Mouse (Mus musculus) v-Abl transformed pro-B cells (cell line): Measurements from ENCODE around the gene Ldlrad3.

Experiments
- in situ Hi-C, 2 experiments: fragments of 400-800 bp; cut with MboI; formaldehyde crosslinking; loops; one replicate each; pipeline ENCODE4 v1.15.1; 2025; ENCODE audit not compliant: unreplicated experiment in 2 of 2

Gene Ldlrad3

DNA sequence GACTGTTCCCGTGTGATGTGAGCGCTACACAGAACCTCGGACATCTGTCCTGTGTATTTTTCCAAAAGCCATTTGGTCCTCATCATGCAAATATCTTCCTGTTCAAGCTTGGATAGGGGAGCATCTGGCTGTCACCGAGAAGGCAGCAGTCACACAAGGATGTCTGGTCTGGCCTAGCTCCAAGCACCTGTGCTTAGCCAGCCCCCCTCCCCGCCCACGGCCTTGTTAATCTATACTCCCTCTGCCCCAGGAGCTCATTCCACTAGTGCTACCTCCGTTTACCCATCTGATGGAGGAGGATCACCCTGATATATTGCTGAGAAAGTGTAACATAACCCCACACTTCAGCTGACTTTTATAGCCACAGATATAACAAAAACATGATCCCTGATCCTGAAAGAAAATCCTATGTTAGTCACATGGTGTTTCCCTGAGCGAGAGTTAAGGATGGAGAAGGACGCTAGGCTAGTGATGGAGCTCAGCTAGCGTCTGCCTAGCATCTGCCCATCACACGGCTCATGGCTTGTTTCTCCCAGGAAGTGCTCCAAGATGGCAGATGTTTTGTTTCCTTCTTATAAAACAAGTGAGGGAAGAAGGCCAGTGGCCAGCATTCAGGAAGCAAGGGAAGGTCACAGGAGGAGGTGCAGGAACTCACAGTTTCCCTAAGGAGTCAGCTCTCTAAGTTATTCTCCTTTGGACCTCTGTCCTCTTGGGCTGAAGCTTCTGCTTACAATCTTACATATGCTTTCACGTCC lies 66.3 kb downstream of the Ldlrad3 start:
- in situ Hi-C loops, result loop anchor here in 1 of 2 experiments (10.0 kb wide), 1 partner anchor 165 kb away; no protein-coding TSS in a partner anchor

DNA sequence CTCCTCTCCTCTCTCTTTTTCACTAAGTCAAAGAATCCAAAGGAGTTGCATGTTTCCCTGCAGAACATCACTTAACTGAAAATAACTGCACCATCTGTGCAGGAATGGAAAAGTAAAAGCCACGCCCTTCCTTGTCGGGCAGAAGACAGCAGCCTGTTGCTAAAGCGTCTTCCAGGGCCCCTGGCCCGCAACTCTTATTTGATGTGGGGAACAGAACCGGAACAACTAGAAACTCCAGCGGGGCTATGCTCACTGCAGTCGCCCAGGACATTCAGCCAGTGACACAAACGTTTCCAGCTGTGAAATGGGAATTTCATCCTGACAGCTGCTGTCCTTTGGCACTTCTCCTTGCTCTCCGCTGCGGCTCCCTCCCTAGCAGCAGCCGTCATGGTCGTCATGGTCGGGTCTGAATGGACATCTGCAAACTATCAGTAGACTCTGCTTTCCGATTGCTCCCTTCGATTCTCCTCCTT lies 67.2 kb downstream of the Ldlrad3 start:
- in situ Hi-C loops, result loop anchor here in 1 of 2 experiments (10.0 kb wide), 1 partner anchor 166 kb away; no protein-coding TSS in a partner anchor

DNA sequence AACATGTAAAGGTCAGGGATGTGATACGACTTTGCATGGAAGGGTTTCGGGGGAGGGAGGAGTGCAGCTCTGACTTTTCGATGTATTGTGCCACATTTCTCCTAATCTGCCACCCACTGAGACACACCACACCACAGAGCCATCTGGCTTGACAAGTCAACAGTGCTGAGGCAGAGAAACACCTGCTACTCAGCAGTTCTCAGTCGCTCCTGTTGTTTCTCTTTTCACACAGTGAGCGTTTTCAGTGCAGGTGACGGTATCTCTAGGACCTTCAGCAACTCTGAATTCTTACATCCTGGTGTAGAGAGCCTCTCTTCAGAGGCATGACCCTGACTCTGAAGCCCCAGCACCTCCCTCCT lies 68.8 kb downstream of the Ldlrad3 start:
- in situ Hi-C loops, result loop anchor here in 1 of 2 experiments (10.0 kb wide), 1 partner anchor 167 kb away; no protein-coding TSS in a partner anchor

DNA sequence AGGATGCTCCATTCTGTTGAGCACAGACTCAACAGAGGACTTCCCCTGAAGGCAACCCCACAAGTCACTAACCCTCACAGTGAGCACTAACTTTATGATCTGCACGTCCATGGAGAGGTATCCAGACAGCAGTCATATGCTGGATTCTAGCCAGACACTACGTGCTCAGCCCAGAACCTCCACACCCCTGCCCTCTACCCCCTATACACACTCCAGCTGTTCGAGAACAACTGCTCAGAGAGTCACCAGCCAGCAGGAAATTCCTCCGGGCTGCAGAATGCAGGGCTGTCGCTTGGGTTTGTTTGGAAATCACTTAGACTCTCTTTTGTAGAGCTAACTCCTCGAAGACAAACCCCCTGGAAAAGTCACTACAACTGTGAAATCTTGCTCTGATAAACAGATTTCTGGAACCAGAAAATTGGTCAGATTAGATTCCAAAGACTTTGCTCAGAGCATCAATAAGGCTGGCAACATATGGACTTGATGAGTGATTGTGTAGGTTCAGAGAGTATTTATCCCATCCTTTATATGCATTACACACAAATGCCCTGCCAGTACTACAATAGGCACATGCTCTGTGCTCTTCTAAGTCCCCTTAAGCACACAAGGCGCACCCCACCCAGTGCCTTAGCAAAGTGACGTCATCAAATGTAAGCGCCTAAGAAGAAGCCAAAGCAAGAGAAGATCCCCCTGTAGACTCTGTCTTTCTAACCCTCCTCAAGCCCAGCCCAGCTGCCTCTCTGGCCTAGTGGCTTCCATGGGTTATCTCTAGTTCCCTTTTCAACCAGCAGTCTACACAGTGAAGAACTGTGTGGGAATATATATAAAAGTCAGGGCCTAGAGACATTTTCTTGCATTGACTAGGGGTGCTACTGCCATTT lies 69.4 kb downstream of the Ldlrad3 start:
- in situ Hi-C loops, result loop anchor here in 1 of 2 experiments (10.0 kb wide), 1 partner anchor 168 kb away; no protein-coding TSS in a partner anchor

DNA sequence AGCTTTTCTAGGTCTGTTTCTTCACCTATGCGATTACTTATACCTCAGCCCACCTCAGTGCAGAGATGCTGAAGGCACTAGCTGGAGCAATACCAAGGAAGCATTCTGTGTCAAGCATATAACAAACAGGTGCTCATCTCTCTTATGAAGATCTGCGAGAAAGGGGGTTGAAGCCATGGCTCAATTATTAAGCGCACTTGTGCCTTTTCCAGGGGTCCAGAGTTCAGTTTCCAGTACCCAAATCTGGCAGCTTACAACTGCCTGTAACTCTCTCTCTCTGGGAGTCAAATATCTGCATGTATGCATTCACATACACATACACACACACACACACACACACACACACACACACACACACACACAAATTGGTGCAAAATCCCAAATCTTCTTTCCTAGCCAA lies 72.4 kb downstream of the Ldlrad3 start:
- in situ Hi-C loops, result loop anchor here in 1 of 2 experiments (10.0 kb wide), 1 partner anchor 171 kb away; no protein-coding TSS in a partner anchor

DNA sequence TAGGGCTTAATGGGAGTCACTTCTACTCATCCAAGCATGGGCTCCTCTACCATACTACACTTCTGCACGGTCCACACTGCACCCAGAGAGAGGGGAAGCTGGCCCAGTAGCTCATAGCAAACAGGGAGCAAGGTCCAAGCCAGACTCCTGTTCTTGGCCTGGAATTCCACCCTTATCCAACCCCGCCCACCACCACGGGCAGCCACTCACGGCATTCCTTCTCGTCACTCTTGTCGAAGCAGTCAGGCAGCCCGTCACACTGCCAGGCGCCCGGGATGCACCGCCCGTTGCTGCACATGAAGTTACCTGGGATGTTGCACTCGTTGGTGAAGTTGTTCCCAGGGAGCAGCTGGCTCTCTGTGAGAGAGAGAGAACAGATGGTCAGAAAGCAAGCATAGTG lies 72.9 kb downstream of the Ldlrad3 start:
- in situ Hi-C loops, result loop anchor here in 1 of 2 experiments (10.0 kb wide), 1 partner anchor 171 kb away; no protein-coding TSS in a partner anchor

DNA sequence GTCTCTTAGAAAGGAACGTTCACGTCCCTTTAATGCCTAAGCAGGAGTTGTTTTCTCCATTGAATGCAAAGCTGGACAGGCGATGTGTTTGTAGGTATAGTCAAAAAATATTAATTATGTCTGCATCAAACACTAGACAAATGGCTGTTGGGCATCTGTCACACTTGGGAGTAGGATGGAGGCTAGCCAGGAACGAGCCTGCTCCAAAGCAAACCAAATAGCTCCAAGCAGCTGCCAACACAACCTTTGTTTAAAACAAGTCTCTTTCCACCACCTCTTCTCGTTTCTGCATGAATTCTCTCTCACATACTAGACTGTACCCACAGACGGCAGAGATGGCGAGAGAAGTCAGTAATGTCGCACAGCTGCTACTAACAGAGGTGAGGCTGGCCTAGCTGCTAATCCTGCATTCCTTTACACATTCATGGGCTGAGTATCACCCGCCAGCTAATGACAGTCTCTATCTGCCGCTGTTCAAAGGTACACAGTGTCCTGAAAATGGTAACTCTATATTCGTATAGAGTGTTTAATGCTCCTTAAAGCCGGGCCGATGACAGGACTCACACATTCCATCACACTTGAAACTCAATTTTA lies 74.2 kb downstream of the Ldlrad3 start:
- in situ Hi-C loops, result loop anchor here in 1 of 2 experiments (10.0 kb wide), 1 partner anchor 173 kb away; no protein-coding TSS in a partner anchor

DNA sequence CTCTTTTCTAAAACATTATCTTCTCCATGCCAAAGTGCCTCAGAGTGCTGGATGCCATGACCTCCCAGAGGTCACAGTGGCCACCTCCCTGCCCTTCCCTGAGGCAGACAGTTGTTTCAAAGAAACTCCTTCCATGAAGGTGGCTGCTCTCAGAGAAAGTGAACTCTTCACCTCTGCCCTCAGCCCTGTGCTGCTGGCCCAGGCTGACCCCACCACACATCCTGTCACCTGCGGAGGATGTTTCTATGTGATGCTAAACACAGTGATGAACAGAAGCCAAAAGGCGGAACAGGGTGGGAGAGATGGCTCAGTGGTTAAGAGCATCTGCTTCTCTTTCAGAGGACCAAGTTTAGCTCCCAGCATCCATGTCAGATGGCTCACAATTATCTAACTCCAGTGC lies 75.9 kb downstream of the Ldlrad3 start:
- in situ Hi-C loops, result loop anchor here in 1 of 2 experiments (10.0 kb wide), 1 partner anchor 174 kb away; no protein-coding TSS in a partner anchor

DNA sequence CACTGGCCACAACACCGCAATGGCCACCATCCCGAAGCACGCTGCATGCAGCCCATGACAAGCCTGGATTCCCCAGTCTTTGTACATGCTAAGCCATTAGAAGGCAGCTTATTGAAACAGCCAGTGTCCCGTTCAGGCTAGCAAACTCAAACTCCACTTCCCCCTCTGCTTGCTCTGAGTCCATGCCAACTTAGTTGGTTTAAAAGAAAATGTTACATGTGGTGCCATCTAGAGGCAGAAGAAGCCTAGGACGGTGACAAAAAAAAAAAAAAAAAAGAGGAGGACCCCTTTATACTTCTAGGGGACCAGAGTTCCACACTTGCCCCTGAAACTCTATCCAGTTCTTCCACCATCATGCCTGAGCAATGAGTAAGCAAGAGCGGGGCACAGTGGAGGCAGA lies 78.9 kb downstream of the Ldlrad3 start:
- in situ Hi-C loops, result loop anchor here (5.0 to 10.0 kb wide), 3 partner anchors 72 to 345 kb away; partner anchors contain the start of gene Fjx1 (in 1 of the 2)

DNA sequence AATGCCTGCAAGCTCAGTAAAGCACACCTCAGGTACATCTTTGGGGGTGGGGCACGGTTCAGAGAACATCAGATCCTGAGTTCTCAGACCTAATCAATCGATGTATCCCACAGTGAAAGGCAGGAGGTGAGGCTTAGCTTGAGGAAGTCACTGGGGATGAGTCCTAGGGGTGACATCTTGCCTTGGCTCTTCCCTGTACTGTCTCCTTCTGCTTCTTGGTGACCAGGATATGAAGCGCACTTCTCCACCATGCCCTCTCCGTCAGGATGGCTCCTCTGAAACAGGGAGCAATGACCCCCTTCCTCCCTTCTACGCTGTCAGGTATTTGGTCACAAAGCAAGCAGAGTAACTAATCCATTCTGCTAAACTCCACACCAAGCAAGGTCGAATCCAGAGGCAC lies 79.5 kb downstream of the Ldlrad3 start:
- in situ Hi-C loops, result loop anchor here (5.0 to 10.0 kb wide), 3 partner anchors 72 to 346 kb away; partner anchors contain the start of gene Fjx1 (in 1 of the 2)

DNA sequence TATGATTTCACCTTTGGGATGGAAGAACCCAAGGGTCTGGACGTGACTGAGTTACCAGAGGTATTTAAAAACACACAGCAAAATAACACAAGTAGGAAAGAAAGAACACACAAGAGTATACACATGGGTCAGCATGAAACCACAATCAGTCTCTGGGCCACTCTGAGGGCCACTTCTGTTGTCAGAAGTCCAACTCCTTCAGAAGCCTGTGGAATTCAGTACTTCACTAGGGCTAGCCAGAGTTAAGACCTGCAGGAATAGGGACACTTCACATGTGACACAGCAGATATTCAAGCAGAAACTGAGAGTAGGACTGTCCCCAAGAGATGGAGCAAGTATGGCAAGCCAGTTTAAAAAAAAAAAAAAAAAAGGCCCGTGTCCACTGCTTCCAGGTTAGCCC lies 80.7 kb downstream of the Ldlrad3 start:
- in situ Hi-C loops, result loop anchor here (5.0 to 10.0 kb wide), 3 partner anchors 71 to 347 kb away; partner anchors contain the start of gene Fjx1 (in 1 of the 2)

DNA sequence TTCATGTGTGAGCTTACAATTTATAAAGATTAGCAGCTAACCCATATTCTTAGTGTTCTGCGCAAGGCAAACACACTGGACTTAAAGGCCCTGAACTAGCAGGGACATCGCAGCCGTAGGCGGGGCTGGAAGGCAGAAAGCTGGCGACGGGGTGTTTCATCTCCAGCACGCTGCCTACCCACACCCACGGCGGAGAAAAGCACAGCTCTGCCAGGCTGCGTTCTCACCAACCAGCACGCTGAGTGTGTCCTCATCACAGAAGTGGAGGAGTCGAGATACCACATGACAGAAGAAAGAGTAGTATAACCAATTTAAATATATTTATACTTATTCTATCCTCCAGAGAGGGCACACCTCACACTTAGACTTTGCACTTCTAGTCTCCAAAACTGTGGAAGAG lies 82.2 kb downstream of the Ldlrad3 start:
- in situ Hi-C loops, result loop anchor here (5.0 to 10.0 kb wide), 4 partner anchors 69 to 348 kb away; partner anchors contain the start of gene Fjx1 (in 1 of the 2)

DNA sequence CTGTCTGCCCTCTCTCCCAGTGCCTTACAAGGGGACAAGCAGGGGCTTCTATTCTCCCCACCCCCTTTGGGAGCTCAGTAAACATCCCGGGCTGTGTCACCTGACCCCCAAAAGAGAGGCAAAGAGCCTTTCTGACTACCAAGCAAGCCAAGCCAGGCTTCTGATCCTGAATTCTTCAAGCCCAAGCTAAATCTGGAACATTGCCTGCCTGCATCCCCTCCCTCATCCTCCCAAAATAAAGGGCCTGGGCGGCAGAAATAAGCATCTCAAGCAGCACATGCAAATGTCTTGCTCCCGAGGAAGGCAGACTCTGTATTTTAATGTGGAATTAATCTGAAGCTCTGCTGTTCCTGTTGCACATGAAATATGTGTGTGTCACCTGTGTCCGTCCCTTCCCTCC lies 85.7 kb downstream of the Ldlrad3 start:
- in situ Hi-C loops, result loop anchor here (5.0 to 10.0 kb wide), 4 partner anchors 66 to 352 kb away; partner anchors contain the start of gene Fjx1 (in 1 of the 2)

DNA sequence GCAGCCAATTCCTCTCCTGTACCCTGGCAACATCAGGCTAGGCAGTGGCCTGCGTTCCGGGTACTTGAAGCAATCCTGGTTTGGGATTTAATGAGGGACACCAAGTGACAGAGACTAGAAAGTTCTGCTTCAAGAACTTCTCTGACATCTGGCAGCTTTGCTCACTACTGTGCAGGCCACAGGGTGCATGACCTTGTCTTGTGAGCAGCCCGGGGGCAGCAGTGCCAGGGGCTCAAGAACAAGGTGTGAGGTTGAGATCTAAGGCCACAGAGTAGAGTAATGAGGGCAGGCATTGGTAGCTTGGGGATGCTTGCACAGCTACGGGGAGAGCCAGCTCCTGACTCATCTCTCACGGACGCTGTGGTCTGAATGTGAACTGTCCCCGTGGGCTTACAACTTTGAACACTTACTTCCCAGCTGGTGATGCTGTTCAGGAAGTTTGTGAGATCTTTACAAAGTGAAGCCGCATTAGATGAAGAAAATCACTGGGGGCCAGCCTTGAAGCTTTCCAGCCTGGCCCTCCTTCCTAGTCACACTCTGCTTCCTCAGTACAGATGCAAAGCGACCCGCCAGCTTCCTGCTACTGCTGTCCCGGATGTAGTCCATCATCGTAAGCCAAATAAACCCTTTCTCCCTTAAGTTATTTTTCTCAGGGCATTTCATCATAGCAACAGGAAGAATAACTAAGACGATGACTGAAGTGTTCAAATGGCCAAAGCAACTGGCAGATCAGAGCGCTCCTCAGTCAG lies 86.3 kb downstream of the Ldlrad3 start:
- in situ Hi-C loops, result loop anchor here (5.0 to 10.0 kb wide), 5 partner anchors 65 to 352 kb away; partner anchors contain the start of gene Fjx1 (in 1 of the 2)

DNA sequence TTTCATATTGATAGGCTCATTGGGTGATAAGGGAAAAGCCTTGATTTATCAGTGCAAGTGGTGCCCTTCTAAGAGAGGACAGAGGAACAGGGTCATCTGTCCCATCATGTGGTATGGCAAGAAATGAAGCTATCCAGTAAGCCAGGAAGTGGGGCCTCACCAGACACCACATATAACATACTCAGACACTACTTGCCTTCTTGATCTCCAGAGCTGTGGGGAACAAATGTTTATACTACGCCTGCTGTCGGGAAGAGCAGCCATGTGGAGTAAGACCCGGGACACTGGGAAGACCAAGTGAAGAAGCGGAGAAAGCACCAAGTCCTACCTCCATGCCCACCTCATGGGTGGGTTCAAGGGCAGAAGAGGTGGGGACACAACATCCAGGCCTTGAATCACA lies 86.9 kb downstream of the Ldlrad3 start:
- in situ Hi-C loops, result loop anchor here in 1 of 2 experiments (10.0 kb wide), 1 partner anchor 196 kb away; no protein-coding TSS in a partner anchor

DNA sequence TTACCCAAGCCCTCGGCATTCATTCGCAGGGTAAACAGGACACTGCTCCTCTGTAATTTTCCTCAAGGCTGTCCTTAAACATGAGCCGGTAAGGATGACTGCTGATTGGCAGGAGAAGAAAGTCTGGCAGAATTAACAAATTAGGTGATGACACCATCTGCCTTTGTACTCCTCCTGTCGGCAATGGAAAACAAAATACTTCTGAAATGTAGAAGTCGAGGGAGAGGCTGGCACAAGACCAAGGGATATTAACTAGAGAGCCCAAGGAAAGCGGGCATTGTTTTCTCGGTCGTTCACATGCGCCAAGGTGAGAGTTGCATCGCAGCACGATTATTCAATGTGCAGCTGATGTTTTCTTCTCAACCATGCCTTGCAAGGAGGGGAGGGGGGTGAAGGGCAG lies 91.4 kb downstream of the Ldlrad3 start:
- in situ Hi-C loops, result loop anchor here in 1 of 2 experiments (10.0 kb wide), 1 partner anchor 200 kb away; no protein-coding TSS in a partner anchor

DNA sequence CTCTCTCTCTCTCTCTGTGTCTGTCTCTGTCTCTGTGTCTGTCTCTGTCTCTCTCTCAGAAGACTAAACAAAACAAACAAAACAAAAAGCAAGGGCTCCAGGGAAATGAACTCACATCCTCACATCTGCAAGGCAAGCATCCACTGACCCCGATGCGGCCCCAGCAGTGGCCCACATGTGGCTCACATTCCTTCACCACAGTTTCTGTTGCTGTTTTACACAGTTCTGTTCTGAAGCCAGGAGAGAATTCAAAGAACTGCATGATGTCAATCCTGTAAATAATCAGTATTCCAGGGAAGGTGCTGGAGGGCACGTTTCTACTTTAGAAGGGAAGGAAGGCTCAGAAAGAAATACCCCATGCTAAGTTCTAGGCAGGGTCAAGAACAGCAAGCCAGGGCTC lies 91.9 kb downstream of the Ldlrad3 start:
- in situ Hi-C loops, result loop anchor here in 1 of 2 experiments (10.0 kb wide), 1 partner anchor 201 kb away; no protein-coding TSS in a partner anchor

DNA sequence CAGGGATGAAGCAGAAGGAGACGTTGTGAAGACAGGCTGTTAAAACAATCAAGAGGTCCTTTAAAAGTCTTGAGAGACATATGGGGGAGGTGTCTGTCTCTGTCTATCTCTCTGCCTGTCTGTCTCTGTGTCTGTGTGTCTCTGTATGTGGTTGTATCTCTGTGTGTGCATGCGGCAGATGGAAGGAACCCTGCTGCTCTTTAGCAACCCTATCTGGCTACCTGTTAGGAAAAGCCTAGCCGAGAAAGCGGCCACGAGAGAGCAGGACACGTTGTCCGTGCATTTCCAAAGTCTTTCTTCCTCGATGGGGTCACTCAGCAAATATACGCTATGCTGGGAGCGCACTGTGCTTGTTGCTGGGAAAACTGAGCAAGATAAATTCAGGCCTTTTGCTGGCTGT lies 93.6 kb downstream of the Ldlrad3 start:
- in situ Hi-C loops, result loop anchor here in 1 of 2 experiments (10.0 kb wide), 1 partner anchor 202 kb away; no protein-coding TSS in a partner anchor
